Mouse (Mus musculus) testis, adult 2 months (tissue): Measurements from ENCODE around the gene Gm45337. TPM values are rescaled to one million over a fixed set of nuclear protein-coding genes. Genes with fewer than 3 reads are reported as not detected.
"Not testable (repeated sequence)": the region's sequence is repeated elsewhere in the genome, so short reads cannot be mapped to it uniquely, and the experiment has no call there.

ENCODE experiments used
- H3K27ac ChIP-seq: fragments of 200-500 bp; 2 replicates; pipeline ENCODE4 v1.5.1; 2012; ENCODE audit warnings: low read depth, low read length; ENCODE audit not compliant: control insufficient read depth, insufficient read depth
- H3K27me3 ChIP-seq: fragments of 200-500 bp; 2 replicates; pipeline ENCODE4 v1.6.1; 2012; ENCODE audit warnings: mild to moderate bottlenecking, low read length, moderate library complexity; ENCODE audit not compliant: control insufficient read depth, insufficient read depth
- H3K36me3 ChIP-seq: fragments of 200-500 bp; 2 replicates; pipeline ENCODE4 v1.6.1; 2012; ENCODE audit warnings: mild to moderate bottlenecking, low read length; ENCODE audit not compliant: control insufficient read depth, insufficient read depth
- H3K4me1 ChIP-seq: fragments of 200-500 bp; 2 replicates; pipeline ENCODE4 v1.6.1; 2012; ENCODE audit warnings: low read length; ENCODE audit not compliant: control insufficient read depth, insufficient read depth
- H3K4me3 ChIP-seq: fragments of 200-500 bp; 2 replicates; pipeline ENCODE4 v1.5.1; 2012; ENCODE audit warnings: low read depth, mild to moderate bottlenecking, low read length, moderate library complexity, mixed read lengths; ENCODE audit not compliant: control insufficient read depth
- CTCF ChIP-seq: fragments of 200-500 bp; IDR thresholded peaks from 2 replicates; pipeline ENCODE4 v1.5.1; 2012; ENCODE audit warnings: low read depth, mild to moderate bottlenecking, inconsistent platforms, low read length, moderate library complexity; ENCODE audit not compliant: control insufficient read depth, insufficient read depth, insufficient replicate concordance
- POLR2A ChIP-seq: fragments of 200-500 bp; IDR thresholded peaks from 2 replicates; pipeline ENCODE4 v1.6.1; 2012; ENCODE audit warnings: low read depth, mild to moderate bottlenecking, inconsistent platforms, low read length, moderate library complexity; ENCODE audit not compliant: control insufficient read depth
- polyA plus RNA-seq: library from polyadenylated mRNA; depleted of rRNA; stranded (reverse); fragments of >200 nt; gene quantifications from 2 replicates; pipeline ENCODE4 v1.2.3, GENCODE M21; 2012

Gm45337 gene
- polyA plus RNA-seq, 1 experiment = not detected

DNA sequence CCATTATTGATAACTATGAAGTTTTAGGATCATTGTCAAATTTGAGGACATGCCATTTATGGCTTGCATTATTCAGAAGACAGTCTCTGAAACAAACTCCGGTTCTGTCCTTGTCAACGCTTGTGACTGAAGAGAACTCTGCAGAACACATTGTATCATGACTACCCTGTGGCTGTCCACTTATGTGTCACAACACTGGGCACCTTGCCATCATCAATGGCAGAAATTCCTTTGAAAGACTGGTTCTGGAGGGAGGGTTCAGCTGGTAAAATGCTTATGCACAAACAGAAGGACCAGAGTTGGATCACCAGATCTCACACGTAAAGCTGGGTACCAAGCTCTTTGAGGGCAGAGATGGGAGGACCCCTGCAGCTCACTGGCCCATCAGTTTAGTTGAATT, 15.0 kb upstream of the Gm45337 start:
- no peaks in the 10 kb centered on the region for H3K36me3 ChIP-seq
- H3K4me1 ChIP-seq = no peaks in the 10 kb centered on the region
- TF ChIP-seq POLR2A (no peak), CTCF (no peak)
- H3K27ac ChIP-seq = no peak overlapping the region
- no peak overlapping the region for H3K4me3 ChIP-seq
- H3K27me3 ChIP-seq = no peaks in the 10 kb centered on the region

DNA sequence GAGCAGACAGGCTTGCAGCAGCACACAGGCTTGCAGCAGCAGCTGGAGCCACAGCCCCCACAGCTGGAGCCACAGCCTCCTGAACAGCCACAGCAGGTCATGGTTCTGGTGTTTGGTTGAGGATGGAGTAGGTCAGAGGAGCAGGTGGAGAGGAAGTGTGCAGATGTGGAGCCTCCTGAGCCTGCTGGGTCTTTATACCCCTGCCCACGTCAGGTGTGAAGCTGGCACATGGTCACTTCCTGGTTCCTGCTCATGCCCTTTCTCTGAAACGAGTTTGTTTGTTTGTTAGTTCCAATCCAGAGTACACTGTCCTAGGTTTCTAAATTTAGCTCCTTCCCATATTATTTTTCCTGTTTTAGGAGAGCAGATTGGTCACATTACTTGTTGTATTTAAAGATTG, 12.6 kb upstream of the Gm45337 start, which contains the start of gene Gm29735:
TSS of gene Gm29735 (minus strand) at position 101 of the 400 bp plus-strand sequence.
- H3K27ac ChIP-seq, H3K4me3 ChIP-seq, H3K4me1 ChIP-seq, H3K36me3 ChIP-seq, H3K27me3 ChIP-seq: not testable (repeated sequence)

DNA sequence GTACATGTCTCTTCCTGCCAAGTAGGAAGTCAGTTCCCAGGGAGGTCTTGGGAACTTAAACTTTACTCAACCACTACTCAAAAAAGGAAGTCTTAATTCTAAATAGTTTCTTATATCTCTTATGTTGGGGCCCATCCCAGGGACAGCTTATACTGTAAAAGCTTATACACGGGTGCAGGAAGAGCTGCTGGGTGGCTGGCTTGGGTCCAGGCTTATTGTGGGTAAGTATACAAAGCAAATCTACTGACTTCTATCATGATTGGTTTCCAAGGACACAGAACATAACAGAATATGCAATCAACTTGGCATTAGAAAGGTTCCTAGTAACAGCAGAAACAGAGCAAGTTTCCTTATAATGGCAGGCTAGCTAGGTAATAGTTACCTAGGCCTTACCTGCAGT, 10.9 kb upstream of the Gm45337 start:
- Histone ChIP-seq H3K4me1 (no peaks in the 10 kb centered on the region), H3K27ac (no peak overlapping the region), H3K36me3 (no peaks in the 10 kb centered on the region), H3K4me3 (no peak overlapping the region), H3K27me3 (no peaks in the 10 kb centered on the region)
- TF ChIP-seq CTCF (no peak), POLR2A (no peak)

DNA sequence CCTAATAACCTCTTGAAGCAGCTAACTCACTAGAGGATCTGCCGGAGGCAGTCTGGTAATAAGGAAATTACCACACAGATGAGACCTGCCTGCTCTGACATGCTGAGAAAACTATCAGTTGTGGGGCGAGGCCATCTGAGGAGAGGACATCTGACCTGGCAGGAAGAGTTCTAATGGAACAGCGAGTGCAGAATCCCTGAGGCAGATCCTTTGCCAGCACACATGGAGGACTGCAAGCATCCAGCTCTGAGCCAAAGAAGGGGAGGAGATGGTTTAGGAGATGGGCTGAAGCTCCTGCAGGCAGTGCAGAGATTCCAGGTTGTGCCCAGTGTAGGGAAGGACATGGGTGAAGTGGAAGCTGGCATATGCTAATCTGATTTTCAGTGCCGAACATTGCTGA, 7.8 kb upstream of the Gm45337 start:
- Histone ChIP-seq H3K27me3 (no peaks in the 10 kb centered on the region), H3K27ac (no peak overlapping the region), H3K36me3 (no peaks in the 10 kb centered on the region), H3K4me3 (no peak overlapping the region), H3K4me1 (no peaks in the 10 kb centered on the region)
- TF ChIP-seq POLR2A = no peak

DNA sequence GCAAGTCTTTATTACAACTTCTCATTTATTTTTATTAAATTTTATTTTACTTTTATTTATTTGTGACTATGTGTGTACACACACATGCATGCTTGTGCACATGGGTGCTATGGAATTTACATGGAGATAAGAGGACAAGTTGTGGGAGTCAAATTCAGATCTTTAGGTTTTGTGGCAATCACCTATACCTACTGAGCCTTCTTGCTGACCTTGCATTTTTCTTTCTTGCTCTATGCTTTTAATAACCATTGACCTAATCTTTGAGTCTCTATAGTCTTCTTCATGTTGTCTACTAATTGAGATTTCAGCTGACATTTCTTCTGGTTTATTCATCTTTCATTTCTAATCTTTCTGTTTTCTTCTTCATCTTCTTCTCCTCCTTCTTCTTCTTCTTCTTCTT, 4.2 kb upstream of the Gm45337 start:
- TF ChIP-seq CTCF (no peak), POLR2A (no peak)
- Histone ChIP-seq H3K27me3 (no peaks in the 10 kb centered on the region), H3K4me3 (no peak overlapping the region), H3K27ac (no peak overlapping the region), H3K4me1 (no peaks in the 10 kb centered on the region), H3K36me3 (no peaks in the 10 kb centered on the region)

DNA sequence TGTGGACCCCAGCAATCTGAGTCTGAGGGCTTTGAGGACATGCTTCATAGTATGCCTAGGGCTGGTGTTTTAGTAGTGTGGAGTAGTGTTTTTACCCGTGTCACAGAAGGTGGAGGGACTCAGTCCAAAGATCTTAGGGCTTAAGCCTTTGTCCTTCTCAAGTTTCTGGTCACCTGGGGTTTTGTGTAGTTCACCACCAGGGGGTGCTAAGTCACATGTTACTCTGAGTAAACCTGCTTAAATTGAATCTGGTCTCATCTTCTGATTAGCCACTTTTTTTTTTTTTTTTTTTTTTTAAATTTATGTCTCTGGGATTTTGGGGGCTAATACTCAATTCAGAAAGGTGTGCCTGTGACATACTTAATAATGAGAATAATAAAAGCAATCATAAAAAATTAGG, 1.6 kb upstream of the Gm45337 start:
- H3K27me3 ChIP-seq = no peaks in the 10 kb centered on the region
- no peaks in the 10 kb centered on the region for H3K4me1 ChIP-seq
- no peaks in the 10 kb centered on the region for H3K36me3 ChIP-seq
- no peak overlapping the region for H3K4me3 ChIP-seq
- no peak overlapping the region for H3K27ac ChIP-seq
- no peak for TF ChIP-seq CTCF
- TF ChIP-seq POLR2A = no peak

DNA sequence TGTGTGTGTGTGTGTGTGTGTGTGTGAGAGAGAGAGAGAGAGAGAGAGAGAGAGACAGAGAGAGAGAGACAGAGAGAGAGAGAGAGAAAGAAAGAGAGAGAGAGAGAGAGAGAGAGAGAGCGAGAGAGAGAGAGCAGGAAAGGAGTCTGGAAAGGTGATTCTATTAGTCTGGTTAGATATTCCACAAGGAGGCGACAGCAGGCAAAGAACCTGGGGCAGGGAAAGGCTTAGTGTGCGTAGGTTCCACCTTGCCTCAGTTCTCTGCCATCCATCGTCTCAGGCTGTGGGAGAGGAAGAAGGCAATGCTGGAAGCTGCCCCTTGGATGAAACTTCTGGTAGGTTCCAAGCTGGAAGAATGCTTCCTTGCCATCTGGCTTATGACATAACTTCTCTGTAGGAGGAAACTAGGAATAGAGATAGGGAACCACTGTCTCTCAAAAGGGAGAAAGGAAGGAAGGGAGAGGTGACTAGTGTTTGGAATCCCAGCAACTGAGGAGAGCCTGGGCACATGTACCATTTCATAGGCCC, 1.1 kb upstream of the Gm45337 start:
- TF ChIP-seq CTCF (no peak), POLR2A (no peak)
- no peak overlapping the region for H3K4me3 ChIP-seq
- H3K36me3 ChIP-seq = no peaks in the 10 kb centered on the region
- no peak overlapping the region for H3K27ac ChIP-seq
- H3K27me3 ChIP-seq = no peaks in the 10 kb centered on the region
- no peaks in the 10 kb centered on the region for H3K4me1 ChIP-seq

DNA sequence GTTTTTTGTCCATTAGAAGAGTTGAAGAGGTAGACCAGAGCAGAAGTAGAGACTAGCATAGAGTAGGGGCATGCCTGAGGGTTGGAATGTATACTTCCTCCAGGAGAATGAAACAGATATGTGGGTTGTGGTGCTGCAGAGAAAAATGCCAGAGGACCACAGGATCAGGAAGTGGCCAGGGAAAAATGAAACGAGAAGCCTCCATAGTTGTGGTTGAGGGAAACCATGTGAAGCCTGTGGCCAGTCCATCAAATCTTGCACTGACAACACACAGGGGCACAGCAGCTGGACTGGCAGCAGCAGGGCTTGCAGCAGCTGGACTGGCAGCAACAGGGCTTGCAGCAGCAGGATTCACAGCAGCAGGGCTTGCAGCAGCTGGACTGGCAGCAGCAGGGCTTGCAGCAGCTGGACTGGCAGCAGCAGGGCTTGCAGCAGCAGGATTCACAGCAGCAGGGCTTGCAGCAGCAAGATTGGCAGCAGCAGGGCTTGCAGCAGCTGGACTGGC, 849 bp downstream of the Gm45337 start:
- H3K4me3 ChIP-seq, H3K27me3 ChIP-seq, H3K27ac ChIP-seq, H3K36me3 ChIP-seq, H3K4me1 ChIP-seq: not testable (repeated sequence)

DNA sequence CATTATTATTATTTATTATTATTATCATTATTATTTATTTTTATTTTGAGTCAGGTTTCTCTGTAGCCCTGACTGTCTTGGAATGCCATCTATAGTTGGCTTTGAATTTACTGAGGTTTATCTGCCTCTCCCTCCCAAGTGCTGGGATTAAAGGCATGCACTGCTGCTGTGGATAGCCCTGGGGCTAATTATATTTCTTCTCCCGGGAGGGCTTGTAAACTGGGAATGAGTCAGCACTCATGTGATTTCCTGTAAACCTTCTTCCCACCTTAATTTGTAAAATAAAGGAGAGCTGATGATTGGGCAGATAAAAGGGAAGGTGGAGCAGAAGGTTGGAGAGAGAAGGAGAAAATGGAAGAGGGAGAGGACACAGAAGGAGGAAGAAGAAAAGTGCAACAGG, 3.7 kb downstream of the Gm45337 start:
- no peaks in the 10 kb centered on the region for H3K4me1 ChIP-seq
- TF ChIP-seq POLR2A = no peak
- no peak for TF ChIP-seq CTCF
- H3K4me3 ChIP-seq = no peak overlapping the region
- H3K27me3 ChIP-seq = no peaks in the 10 kb centered on the region
- no peaks in the 10 kb centered on the region for H3K36me3 ChIP-seq
- no peak overlapping the region for H3K27ac ChIP-seq

DNA sequence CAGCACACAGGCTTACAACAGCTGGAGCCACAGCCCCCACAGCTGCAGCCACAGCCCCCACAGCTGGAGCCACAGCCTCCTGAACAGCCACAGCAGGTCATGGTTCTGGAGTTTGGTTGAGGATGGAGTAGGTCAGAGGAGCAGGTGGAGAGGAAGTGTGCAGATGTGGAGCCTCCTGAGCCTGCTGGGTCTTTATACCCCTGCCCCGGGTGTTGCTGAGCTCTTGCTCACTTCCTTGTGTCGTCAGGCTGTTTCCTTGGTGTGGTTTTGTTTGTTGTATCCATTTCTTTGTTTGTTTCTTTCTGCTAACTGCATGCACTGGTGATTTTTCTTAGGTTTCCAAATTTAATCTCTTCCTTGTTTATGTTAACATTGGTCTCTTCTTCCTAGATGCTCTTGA, 8.5 kb downstream of the Gm45337 start, which contains the start of gene Gm39115:
TSS of gene Gm39115 (minus strand) at position 101 of the 400 bp plus-strand sequence.
- H3K27me3 ChIP-seq, H3K27ac ChIP-seq, H3K4me3 ChIP-seq, H3K36me3 ChIP-seq, H3K4me1 ChIP-seq: not testable (repeated sequence)
